Mouse (Mus musculus) cortical plate, adult 2 months (tissue): ENCODE results near the gene Iqce. TPM values are rescaled to one million over a fixed set of nuclear protein-coding genes. Genes with fewer than 3 reads are reported as not detected.

Source experiments
- H3K27ac ChIP-seq: fragments of 200-500 bp; 2 replicates; pipeline ENCODE4 v1.5.1; 2012; ENCODE audit warnings: low read length, control low read depth, inconsistent platforms; ENCODE audit not compliant: insufficient read depth
- H3K4me1 ChIP-seq: fragments of 200-500 bp; 2 replicates; pipeline ENCODE4 v1.6.1; 2011; ENCODE audit warnings: low read length; ENCODE audit not compliant: control insufficient read depth, insufficient read depth
- H3K4me3 ChIP-seq: fragments of 200-500 bp; 2 replicates; pipeline ENCODE4 v1.5.1; 2011; ENCODE audit warnings: mild to moderate bottlenecking, low read length, control low read depth; ENCODE audit not compliant: insufficient read depth
- CTCF ChIP-seq: fragments of 200-500 bp; IDR thresholded peaks from 2 replicates; pipeline ENCODE4 v1.5.1; 2011; ENCODE audit warnings: mild to moderate bottlenecking, control low read depth, low read length; ENCODE audit not compliant: insufficient read depth; ENCODE audit errors: extremely low read depth
- POLR2A ChIP-seq: fragments of 200-500 bp; IDR thresholded peaks from 2 replicates; pipeline ENCODE4 v1.6.1; 2011; ENCODE audit warnings: mild to moderate bottlenecking, low read length, control low read depth; ENCODE audit not compliant: insufficient read depth; ENCODE audit errors: extremely low read depth
- polyA plus RNA-seq: library from polyadenylated mRNA; depleted of rRNA; stranded (reverse); fragments of >200 nt; gene quantifications from 2 replicates; pipeline ENCODE4 v1.2.3, GENCODE M21; 2012

The Iqce gene
- polyA plus RNA-seq, 1 experiment: 57.9 TPM

DNA sequence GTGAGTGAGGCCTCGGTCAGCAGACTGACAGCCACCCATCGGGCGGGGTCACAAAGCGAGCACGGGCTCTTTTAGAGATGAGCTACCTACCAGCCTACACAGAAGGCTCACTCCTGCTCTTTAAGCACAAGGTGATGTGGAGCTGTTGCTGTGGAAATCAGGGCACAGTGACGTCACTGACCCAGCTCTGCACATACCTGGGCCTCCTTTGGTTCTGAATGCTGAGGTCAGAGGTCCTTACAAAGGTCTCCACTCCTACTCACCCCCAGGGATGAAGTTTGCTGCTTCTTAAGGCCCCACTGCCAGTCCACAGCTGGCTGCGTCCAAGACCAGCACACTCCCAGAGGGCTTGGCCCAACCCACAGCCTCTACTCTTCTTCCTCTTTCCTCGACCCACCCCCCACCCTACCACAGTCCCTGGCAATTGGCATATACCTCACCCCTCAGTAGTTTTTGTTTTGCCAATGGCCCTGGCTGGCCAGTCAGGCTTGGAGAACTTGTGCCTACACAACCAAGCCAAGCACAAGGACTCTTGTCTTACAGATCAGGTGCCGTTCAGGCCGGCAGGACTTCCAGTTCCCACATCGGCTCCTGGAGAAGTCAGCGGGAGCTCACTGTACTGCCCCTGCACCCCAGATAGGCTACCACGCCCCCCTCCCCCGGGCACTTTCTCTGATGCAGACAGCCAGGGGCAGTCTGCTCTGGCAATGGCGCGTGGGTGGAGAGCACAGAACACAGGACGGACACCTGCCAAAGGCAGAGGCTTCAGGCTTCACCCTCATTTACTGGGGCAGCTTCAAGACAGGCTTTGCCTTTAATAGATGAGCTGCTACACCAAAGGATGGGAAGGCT lies 39.2 kb downstream of the Iqce start:
- no peak overlapping the region for H3K4me3 ChIP-seq
- peaks cover 20% of the 10 kb centered on the region for H3K4me1 ChIP-seq
- no peak for TF ChIP-seq CTCF
- TF ChIP-seq POLR2A: peak; percentile 4; the same call in 1 of the 2 replicates
- H3K27ac ChIP-seq: peak overlapping the region; percentile 53

DNA sequence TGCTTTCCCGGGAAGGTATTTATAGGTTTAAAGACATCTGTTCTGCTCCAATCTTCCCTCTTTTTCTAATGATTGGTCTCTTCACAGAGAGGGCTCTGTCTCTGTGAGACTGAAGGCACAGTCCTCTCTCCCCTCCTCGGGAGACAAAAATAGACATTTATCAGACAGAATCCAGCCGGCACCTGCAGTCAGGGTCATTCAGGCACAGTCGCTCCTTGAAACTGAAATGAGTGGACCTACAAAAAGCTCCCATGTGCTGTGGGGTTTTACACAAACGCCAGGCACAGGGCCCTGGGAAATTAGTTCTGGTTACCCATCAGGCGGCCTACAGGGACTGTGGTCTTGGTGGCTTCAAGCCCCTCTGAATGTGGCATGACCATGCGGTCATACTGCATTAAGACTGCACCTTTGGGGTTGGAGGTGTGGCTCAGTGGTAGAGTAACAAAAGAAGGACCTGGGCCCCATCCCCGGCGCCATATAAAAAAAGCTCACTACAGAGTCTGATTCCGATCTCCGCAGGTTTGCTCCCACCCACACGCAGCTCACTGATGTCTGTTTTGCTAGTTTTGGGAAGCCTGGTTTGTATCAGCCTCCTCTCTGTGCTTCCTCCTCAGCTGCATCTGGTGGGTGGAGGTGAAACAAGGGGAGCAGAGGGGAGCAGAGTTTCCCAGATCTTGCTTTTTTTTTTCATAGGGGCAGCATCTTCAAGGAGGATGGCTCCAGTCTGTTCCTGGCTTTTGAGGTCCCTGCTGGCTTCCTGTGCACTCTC lies 40.1 kb downstream of the Iqce start:
- Histone ChIP-seq H3K27ac (peak overlapping the region; percentile 56), H3K4me3 (no peak overlapping the region), H3K4me1 (peaks cover 20% of the 10 kb centered on the region)
- TF ChIP-seq POLR2A (0 out of 2 replicates have a peak, but pooled peaks have one; percentile 17), CTCF (no peak)

DNA sequence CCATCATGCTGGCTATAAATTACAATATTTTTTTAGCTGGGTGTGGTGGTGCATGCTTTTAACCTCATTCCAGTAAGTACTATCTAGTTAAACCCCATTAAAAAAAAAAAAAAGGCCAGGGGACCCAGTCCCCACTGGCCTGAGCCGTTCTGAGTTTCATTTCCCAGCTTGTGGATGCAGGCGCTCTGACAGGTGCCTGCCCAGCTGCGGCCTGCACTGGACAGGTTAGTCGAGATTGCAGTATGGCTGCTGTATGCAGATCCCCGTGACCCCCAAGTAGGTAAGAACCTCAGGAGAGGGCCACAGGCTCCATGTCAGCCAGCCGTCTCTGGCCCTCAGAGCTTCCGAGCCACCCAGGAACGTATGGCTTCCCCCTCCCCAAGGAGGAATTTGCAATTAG lies 40.8 kb downstream of the Iqce start:
- Histone ChIP-seq H3K4me1 (peaks cover 20% of the 10 kb centered on the region), H3K27ac (no peak overlapping the region), H3K4me3 (no peak overlapping the region)
- TF ChIP-seq POLR2A (no peak), CTCF (no peak)

DNA sequence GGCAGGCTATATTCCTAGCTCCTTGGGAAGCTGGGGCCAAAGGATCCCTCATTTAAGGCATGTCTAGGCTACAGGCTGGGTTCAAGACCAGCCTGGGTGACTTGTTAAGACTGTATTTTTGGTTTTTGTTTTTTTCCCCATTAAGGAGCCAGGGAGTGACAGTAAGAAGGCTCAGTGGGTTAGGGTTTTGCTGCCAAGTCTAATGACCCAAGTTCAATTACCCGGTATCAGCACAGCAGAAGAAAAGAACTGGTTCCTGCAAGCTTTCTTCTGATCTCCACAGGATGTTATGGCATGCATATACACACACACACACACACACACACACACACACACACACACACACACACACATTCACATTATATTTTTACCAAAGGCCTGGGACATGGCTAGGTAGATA lies 41.8 kb downstream of the Iqce start:
- TF ChIP-seq POLR2A (no peak), CTCF (no peak)
- H3K27ac ChIP-seq: peak overlapping the region; percentile 73
- no peak overlapping the region for H3K4me3 ChIP-seq
- peaks cover 20% of the 10 kb centered on the region for H3K4me1 ChIP-seq

DNA sequence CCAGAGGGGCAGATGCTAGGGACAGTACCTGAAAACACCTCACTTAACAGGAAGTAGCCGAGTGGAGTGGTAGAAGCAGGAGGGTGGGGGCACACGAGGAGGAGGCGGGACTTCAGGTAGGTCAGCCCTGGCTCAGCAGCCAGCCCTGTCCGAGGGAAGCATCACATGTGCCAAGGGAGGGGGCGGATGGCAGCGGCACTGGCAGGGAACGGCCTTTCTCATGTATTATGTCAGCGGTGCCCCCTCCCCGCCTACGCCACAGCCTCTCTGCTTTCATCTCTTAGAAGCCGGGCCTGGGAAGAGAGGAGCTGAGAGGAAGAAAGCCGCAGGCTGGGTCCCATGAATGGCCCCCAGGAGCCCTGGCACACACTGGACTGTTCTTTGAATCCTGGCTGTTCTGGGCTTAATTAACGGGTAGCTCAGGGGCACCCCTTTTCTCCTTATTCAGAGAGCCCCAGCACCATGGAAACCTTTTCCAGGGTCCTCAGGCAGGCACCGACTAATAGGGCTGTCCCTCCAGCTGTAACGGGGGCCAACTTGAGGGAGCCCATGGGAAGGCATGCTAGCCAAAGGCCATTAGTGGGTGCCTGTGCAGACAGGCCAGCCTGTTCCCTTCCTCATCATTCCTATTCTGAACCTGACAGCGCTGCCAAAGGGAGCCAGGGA lies 42.4 kb downstream of the Iqce start:
- H3K27ac ChIP-seq: peak overlapping the region; percentile 73; the same call in 1 of the 2 replicates
- TF ChIP-seq POLR2A (no peak), CTCF (no peak)
- H3K4me3 ChIP-seq: no peak overlapping the region
- H3K4me1 ChIP-seq: peaks cover 20% of the 10 kb centered on the region

DNA sequence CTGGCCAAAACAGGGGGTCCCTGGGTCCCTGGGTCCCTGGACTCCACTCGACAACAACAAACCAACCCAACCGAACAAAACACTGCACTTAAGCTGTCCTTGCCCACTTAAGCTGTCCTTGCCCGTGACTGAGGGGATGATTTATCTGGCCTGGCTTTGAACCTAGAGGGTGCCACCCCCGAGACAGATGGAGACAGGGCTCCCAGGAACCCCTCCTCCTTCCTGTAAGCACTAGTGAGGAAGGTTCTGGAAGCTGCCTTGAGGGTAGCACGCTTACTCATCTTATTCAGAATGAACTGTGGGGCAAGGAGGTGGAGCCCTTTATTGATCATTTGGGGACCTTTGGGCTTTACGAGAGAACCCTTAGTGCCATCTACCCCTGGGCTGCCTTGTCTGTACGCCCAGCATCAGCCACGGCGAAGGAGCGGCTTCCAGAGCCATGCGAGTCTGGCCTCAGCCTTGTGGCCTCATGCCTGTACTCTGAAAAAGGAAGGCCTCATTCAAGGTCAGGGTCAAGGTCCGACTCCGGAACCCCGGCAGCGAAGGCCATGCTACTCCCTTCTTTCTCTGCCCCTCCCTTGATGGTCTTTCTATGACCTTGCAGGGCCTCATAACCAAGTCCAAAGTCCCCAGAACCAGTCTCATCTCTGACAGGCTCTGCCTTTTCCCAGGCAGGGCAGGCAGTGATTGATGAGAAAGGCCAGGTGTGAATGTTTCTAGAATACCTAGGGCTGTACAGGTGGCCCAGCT lies 47.9 kb downstream of the Iqce start:
- TF ChIP-seq POLR2A (no peak), CTCF (no peak)
- peaks cover under 1% of the 10 kb centered on the region for H3K4me1 ChIP-seq
- H3K27ac ChIP-seq: no peak overlapping the region
- no peak overlapping the region for H3K4me3 ChIP-seq

DNA sequence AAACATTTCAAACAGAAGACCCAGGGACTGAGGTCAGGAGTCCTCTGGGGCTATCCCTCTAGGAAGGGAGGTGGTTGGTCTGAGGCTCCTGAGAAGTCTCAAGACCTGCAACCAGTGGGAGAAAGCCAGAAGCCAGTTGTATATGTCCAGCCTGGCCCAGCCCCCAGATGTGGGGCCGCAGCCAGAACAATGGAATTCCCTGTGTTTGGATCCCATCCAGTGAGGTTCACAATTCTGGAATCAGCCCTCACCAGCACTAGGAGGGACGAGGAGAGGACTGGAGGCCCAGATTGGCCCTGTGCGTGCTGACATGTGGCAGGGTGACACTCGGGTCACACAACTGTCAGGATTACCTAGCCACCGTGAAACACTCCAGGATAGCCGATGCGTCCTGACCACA lies 49.6 kb downstream of the Iqce start:
- H3K27ac ChIP-seq: no peak overlapping the region
- TF ChIP-seq POLR2A: no peak
- TF ChIP-seq CTCF: no peak
- no peak overlapping the region for H3K4me3 ChIP-seq
- no peaks in the 10 kb centered on the region for H3K4me1 ChIP-seq

DNA sequence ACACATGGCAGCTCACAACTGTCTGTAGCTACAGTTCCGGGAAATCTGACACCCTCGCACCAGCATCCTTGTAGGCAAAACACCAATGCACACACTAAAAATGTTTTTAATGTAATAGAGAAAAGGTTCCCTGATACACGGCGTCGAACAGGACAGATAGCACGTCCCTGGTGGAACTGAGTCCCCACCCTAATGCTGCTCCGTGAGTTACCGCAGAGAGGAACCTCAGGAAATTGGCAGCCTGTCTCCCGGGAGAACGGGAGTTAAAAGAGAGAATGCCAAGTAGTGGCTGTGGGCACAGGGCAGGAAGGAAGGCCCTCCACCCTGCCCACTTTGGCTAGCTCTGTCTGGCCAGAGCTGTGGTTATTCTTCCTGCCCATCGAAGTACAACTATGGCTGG lies 50.9 kb downstream of the Iqce start:
- no peak overlapping the region for H3K27ac ChIP-seq
- H3K4me3 ChIP-seq: no peak overlapping the region
- no peak for TF ChIP-seq CTCF
- TF ChIP-seq POLR2A: no peak
- no peaks in the 10 kb centered on the region for H3K4me1 ChIP-seq

DNA sequence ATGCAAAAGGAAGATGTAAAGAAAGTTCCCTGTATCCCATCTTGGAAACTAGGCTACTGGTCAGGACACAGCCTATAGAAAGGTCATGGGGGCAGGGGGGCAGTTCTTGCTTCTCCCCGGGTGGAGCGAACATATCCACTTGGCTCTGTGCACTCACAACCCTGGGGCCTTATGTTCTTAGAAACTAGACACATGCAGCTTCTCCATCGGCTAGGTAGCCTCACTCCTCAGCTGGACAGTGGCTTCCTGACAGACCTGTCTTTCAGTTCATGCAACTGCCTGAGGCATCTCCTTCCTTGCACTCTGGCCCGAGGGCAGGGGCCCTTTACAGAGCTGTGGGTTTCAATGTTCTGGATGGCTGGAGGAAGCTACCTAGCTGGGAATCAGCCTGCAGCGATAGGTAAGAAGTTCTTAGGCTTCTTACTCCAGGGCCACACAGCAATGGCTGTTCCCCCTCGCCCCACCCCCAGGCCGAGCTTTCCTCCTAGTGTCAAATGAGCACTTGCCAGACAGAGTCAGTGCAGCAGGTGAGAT lies 52.2 kb downstream of the Iqce start:
- Histone ChIP-seq H3K4me3 (no peak overlapping the region), H3K4me1 (0 out of 2 replicates have a peak, but pooled peaks cover 2% of the 10 kb centered on the region), H3K27ac (no peak overlapping the region)
- TF ChIP-seq CTCF (no peak), POLR2A (no peak)
